Mouse (Mus musculus): ENCODE measurements around the gene Phf7.

DNA sequence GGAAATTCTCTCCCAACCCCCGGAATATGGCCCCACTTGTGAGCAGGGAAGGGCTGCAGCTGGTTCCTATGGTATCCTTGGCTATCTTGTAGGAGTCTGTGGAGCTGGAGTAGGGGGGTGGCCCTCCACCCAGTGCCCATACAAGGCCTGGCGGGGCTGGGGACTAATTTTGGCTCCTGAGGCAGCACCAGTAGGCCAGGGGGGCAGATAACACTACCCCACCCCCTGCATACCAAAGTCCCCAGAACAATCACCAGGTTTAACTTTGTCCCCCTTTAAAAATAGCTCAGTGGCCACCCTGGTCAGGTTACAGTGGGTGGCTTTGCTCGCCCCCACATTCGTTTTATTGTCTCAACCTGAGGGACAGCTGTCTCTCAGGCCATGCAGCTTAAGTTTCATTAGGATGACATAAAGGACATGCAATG lies 42.0 kb downstream of the Phf7 start:
- no peak for TF ChIP-seq CTCF (IDR thresholded peaks at IDR 0.05; ENCODE audit: extremely low read depth, insufficient read depth, insufficient read length, insufficient replicate concordance)
- no peak for TF ChIP-seq POLR2A (IDR thresholded peaks at IDR 0.05; ENCODE audit: low read depth, low read length)

Data from spleen, adult 2 months (tissue).